Mouse (Mus musculus) heart, postnatal 4 days (tissue): Measurements from ENCODE around the gene Pla2g5. TPM values are rescaled to one million over a fixed set of nuclear protein-coding genes. Genes with fewer than 3 reads are reported as not detected.
"Not testable (repeated sequence)": the region's sequence is repeated elsewhere in the genome, so short reads cannot be mapped to it uniquely, and the experiment has no call there.

Experiments
- DNase-seq: peaks from one replicate; pipeline ENCODE4 v3.0.0; 2021
- total RNA-seq, 2 experiments: library from RNA; stranded (reverse); gene quantifications; 2 replicates each; pipeline ENCODE4 v1.2.3; 2021

Pla2g5 gene
- total RNA-seq: 1 to 10 TPM; 7.9 to 8.6 TPM

- no peak for DNase-seq
Measured at GRCm38 (mm10) chr4:138863344-138863998, at the start of gene Pla2g5. Gene Pla2g5 (minus strand): TSS chr4:138863482.

- no peak for DNase-seq
Measured at GRCm38 (mm10) chr4:138905624-138906337, 42.5 kb upstream of the Pla2g5 start.

- DNase-seq: no peak
Measured at GRCm38 (mm10) chr4:138899361-138899760, 36.1 kb upstream of the Pla2g5 start.

GRCm38 (mm10) chr4:138893789-138894188, 30.5 kb upstream of the Pla2g5 start:
- not testable (repeated sequence) for DNase-seq

- DNase-seq: no peak
Measured at GRCm38 (mm10) chr4:138892655-138893054, 29.4 kb upstream of the Pla2g5 start.

GRCm38 (mm10) chr4:138889635-138890034, 26.4 kb upstream of the Pla2g5 start:
- no peak for DNase-seq

GRCm38 (mm10) chr4:138889165-138889564, 25.9 kb upstream of the Pla2g5 start:
- DNase-seq: no peak

GRCm38 (mm10) chr4:138884261-138884660, 21.0 kb upstream of the Pla2g5 start:
- peak; percentile 93 for DNase-seq

- DNase-seq: no peak
Measured at GRCm38 (mm10) chr4:138882179-138882578, 18.9 kb upstream of the Pla2g5 start.

GRCm38 (mm10) chr4:138880811-138881584, 17.7 kb upstream of the Pla2g5 start:
- no peak for DNase-seq

- no peak for DNase-seq
Measured at GRCm38 (mm10) chr4:138879808-138880207, 16.5 kb upstream of the Pla2g5 start.

- peak; percentile 36 for DNase-seq
Measured at GRCm38 (mm10) chr4:138878783-138879182, 15.5 kb upstream of the Pla2g5 start.

- DNase-seq: no peak
Measured at GRCm38 (mm10) chr4:138877731-138878130, 14.4 kb upstream of the Pla2g5 start, which contains the start of gene Pla2g2e. Gene Pla2g2e (plus strand): TSS chr4:138877942.

- peak; percentile 27 for DNase-seq
Measured at GRCm38 (mm10) chr4:138875986-138876385, 12.7 kb upstream of the Pla2g5 start.

- DNase-seq: not testable (repeated sequence)
Measured at GRCm38 (mm10) chr4:138875275-138875674, 12.0 kb upstream of the Pla2g5 start.

GRCm38 (mm10) chr4:138873864-138874263, 10.6 kb upstream of the Pla2g5 start, which contains the start of gene Gm13030:
Gene Gm13030 (minus strand): TSS chr4:138873964.
- no peak for DNase-seq

GRCm38 (mm10) chr4:138868666-138869065, 5.4 kb upstream of the Pla2g5 start:
- no peak for DNase-seq

GRCm38 (mm10) chr4:138866413-138866812, 3.1 kb upstream of the Pla2g5 start:
- DNase-seq: peak; percentile 85

- DNase-seq: no peak
Measured at GRCm38 (mm10) chr4:138865991-138866390, 2.7 kb upstream of the Pla2g5 start.

GRCm38 (mm10) chr4:138865092-138865491, 1.8 kb upstream of the Pla2g5 start:
- no peak for DNase-seq

GRCm38 (mm10) chr4:138859728-138860127, 3.6 kb downstream of the Pla2g5 start:
- peak; percentile 87 for DNase-seq

GRCm38 (mm10) chr4:138859245-138859644, 4.0 kb downstream of the Pla2g5 start:
- DNase-seq: no peak

GRCm38 (mm10) chr4:138858446-138858845, 4.8 kb downstream of the Pla2g5 start:
- no peak for DNase-seq
